Mouse (Mus musculus) brain, embryonic 14.5 days (tissue): ENCODE data around the gene Lmx1a. TPM values are rescaled to one million over a fixed set of nuclear protein-coding genes. Genes with fewer than 3 reads are reported as not detected.

Source experiments
- DNase-seq: peaks from one replicate; pipeline ENCODE4 v3.0.0-alpha.2; 2011; ENCODE audit warnings: low read depth
- CTCF ChIP-seq: fragments of 200-500 bp; IDR thresholded peaks from 2 replicates; pipeline ENCODE4 v1.5.1; 2012; ENCODE audit warnings: inconsistent platforms, mild to moderate bottlenecking, moderate library complexity, borderline replicate concordance; ENCODE audit not compliant: insufficient read depth, insufficient read length; ENCODE audit errors: extremely low read depth
- POLR2A ChIP-seq: fragments of 200-500 bp; IDR thresholded peaks from 2 replicates; pipeline ENCODE4 v1.6.1; 2012; ENCODE audit warnings: mild to moderate bottlenecking, inconsistent platforms, borderline replicate concordance; ENCODE audit not compliant: poor library complexity, insufficient read depth, insufficient read length, severe bottlenecking; ENCODE audit errors: extremely low read depth
- polyA plus RNA-seq: library from polyadenylated mRNA; depleted of rRNA; stranded (reverse); fragments of >200 nt; gene quantifications from 2 replicates; pipeline ENCODE4 v1.2.3, GENCODE M21; 2012

Gene Lmx1a
- polyA plus RNA-seq, 1 experiment: 8.4 TPM

DNA sequence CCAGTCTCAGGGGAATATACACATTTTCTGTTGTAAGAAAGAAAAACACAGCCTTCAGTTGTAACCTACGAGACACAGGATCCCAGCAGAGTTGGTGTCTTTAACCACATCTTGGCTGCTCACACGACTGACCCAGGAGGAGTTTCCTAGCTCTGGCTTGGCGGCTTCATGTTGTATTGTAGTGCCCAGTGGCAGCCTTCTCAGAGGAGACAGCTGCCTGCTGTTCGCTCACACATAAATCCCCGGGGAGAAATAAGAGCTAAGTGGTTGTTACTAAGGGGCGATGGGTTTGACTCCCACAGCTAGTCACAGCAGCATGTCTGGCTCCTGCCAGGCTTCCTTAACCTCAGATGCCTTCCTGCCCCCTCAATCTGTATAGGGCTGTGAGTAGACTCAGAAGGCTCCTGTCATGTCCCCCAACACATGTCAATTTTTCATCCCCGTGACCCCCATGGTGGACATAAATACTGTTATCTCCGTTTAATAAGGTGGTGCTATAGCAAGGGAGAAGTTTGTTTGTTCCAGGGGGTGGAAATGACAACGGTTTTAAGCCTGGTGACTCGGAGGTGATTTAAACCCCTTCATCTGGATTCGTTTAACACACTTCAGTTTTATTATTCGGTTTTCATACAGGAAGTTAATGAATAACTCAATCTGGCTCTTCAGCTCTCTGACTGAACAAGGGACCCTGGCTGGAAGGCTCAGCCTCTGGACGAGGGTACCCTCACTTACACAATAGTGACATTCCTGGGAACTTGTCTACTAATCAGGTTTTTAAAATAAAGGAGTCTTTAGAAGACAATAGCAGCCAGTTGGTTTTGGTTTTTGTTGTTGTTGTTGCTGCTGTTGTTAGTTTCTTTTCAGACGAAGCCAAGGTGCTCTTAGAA is 65.8 kb downstream of the Lmx1a start:
- TF ChIP-seq CTCF (no peak), POLR2A (no peak)
- peak; percentile 50 for DNase-seq

GRCm38 (mm10) chr1:167758208-167758607 is 69.2 kb downstream of the Lmx1a start:
- peak; percentile 45 for DNase-seq
- TF ChIP-seq POLR2A (no peak), CTCF (no peak)

DNA sequence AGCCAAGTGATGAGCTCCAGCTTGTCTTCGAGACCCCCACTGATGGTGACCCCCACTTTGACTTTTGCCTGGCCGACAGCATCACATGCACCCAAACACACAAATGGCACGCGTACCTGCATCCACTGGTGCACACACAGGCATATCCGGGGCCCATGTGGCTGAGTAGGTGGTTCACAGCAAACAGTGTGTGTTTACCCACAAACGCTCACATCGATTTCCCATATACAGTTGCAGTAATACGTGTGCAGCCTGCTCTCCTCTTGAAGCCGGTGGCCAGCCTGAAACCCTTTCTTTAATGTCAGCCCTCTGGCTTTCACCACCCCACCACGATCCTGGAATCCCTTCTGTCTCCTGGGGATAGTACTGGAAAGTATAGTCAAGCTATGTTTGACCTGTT is 71.3 kb downstream of the Lmx1a start:
- TF ChIP-seq CTCF (no peak), POLR2A (no peak)
- DNase-seq: no peak

GRCm38 (mm10) chr1:167761785-167762223 is 72.8 kb downstream of the Lmx1a start:
- no peak for TF ChIP-seq POLR2A
- no peak for TF ChIP-seq CTCF
- peak; percentile 84 for DNase-seq

DNA sequence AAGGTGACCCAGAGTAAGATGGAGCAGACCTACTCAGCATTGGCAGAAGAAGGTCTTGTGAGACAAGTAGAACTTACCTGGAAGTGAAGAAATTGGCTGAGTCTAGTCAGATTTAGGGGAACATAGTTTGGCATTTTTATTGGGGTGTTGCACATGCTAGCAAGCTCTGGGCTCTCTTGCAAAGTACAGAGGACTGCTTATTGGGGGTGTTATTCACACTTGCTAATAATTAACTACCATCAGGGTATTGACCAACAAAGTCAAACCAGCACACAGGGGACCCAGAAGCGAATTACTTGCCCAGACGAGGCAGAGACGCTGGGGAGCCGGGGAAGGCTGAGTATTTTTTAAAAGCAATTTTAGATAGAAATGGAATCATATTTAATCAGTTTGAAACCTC is 77.6 kb downstream of the Lmx1a start:
- DNase-seq: no peak
- TF ChIP-seq POLR2A: no peak
- no peak for TF ChIP-seq CTCF

DNA sequence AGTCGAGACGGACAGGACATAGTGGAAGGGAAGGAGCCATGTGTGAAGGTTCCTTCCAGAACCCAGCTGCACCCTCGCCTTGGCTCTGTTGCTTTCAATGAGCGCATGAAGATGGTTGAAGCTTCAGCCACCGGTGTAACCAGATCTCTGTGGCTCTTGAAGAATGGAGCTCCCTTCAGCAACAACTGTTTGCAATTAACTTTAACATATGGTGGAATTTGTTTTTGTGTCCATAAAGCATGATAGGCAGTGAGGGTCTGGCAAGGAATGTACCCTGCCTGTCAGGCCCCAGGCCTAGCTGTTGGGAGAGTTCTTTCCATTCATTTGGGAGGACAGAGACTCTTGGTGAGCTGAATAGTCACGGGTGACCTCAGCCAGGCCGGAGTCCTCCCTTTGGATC is 81.4 kb downstream of the Lmx1a start:
- TF ChIP-seq POLR2A: no peak
- TF ChIP-seq CTCF: no peak
- DNase-seq: no peak

DNA sequence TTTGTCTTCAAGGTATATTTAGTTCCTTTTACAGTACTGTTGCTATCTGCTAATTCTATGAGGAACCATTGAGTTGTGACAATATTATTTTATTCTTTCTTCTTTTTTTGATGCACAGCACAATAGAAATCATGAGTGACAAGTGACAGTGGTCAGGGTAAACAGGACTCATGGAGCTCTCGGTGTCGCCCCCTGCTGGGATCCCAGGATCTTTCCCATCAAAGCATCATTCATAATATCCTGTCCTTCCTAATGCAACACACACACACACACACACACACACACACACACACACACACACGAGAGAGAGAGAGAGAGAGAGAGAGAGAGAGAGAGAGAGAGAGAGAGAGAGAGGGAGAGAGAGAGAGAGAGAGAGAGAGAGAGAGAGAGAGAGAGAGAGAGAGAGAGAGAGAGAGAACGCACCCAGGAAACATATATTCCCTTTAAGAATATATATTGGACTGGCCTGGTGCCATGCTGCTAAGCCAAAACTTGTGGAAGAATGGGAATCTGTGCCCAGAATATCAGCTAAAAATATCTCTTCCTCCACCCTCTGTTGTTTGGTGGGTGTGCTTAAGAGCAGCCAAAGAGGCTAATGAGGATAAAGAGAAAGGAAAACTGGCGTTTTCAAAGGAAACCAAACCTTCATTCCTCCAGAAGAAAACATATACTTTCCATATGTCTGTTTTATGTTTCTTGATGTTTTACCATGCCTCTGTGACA is 90.9 kb downstream of the Lmx1a start:
- peak; percentile 63 for DNase-seq
- TF ChIP-seq CTCF: no peak
- TF ChIP-seq POLR2A: no peak

GRCm38 (mm10) chr1:167781787-167782484 is 92.9 kb downstream of the Lmx1a start:
- peak; percentile 65; the same call in 1 of the 2 replicates for TF ChIP-seq CTCF
- no peak for TF ChIP-seq POLR2A
- DNase-seq: peak; percentile 89

DNA sequence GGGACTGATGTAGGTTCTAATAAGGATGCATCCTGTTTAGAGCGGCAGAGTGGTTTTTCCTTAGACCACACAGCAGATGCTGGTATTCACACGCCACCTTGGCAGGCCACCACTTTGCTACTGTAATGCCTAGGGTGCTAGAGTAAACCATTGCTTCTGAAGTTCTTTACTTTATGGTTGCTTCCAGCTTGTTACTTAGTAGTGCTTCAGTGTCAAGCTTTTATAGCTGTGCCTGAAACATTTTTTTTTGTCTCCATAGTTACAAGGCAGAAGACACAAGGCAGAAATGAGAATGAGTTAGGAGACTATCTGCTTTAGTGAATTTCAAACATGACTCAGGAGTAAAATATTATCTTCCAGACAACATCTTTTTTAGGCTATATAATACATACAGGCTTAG is 95.0 kb downstream of the Lmx1a start:
- TF ChIP-seq POLR2A: no peak
- no peak for TF ChIP-seq CTCF
- no peak for DNase-seq

GRCm38 (mm10) chr1:167788684-167789413 is 99.8 kb downstream of the Lmx1a start:
- TF ChIP-seq POLR2A: no peak
- no peak for TF ChIP-seq CTCF
- DNase-seq: peak; percentile 49
